Mouse (Mus musculus) heart, postnatal 25 days (tissue): ENCODE measurements at regions not wholly inside any gene's neighbourhood (a gene's known extent, or its start where the extent isn't known, plus 50 kb on each side); places are given as distances from the start of the nearest gene placed in this dataset.
"Not testable (repeated sequence)": the region's sequence is repeated elsewhere in the genome, so short reads cannot be mapped to it uniquely, and the experiment has no call there.

Source experiments
- DNase-seq: peaks from one replicate; pipeline ENCODE4 v3.0.0; 2022; ENCODE audit warnings: low spot score
- intact Hi-C: fragments of 180-260 bp; cut with DNase I; formaldehyde crosslinking; loops from one replicate; pipeline ENCODE4 v1.15.1; 2025

GRCm38 (mm10) chrX:157107747-157108146 is 307.4 kb downstream of the Phex start:
- no peak for DNase-seq
- intact Hi-C loops: no loop called here

GRCm38 (mm10) chrX:157080025-157080424 is 335.1 kb downstream of the Phex start:
- intact Hi-C loops: no loop called here
- DNase-seq: no peak

- intact Hi-C loops: no loop called here
- DNase-seq: no peak
These were observed 335.5 kb downstream of the Phex start for GRCm38 (mm10) chrX:157079606-157080005.

- DNase-seq, intact Hi-C loops: not testable (repeated sequence)
These were observed 337.1 kb downstream of the Phex start for GRCm38 (mm10) chrX:157078061-157078460.

- DNase-seq: no peak
- intact Hi-C loops: no loop called here
These were observed 338.9 kb downstream of the Phex start for GRCm38 (mm10) chrX:157076193-157076592.

GRCm38 (mm10) chrX:157051629-157052315 is 363.3 kb downstream of the Phex start:
- intact Hi-C loops: no loop called here
- DNase-seq: no peak

- intact Hi-C loops: no loop called here
- no peak for DNase-seq
These were observed 386.2 kb downstream of the Phex start for GRCm38 (mm10) chrX:157028913-157029312.

- no peak for DNase-seq
- intact Hi-C loops: no loop called here
These were observed 390.8 kb downstream of the Phex start for GRCm38 (mm10) chrX:157024343-157024742.

- DNase-seq: no peak
- intact Hi-C loops: no loop called here
These were observed 393.3 kb downstream of the Phex start for GRCm38 (mm10) chrX:157021851-157022250.

GRCm38 (mm10) chrX:157020337-157020736 is 394.8 kb downstream of the Phex start:
- no peak for DNase-seq
- intact Hi-C loops: no loop called here

GRCm38 (mm10) chrX:156989986-156990518 is 425.1 kb downstream of the Phex start:
- no peak for DNase-seq
- intact Hi-C loops: no loop called here

GRCm38 (mm10) chrX:156947093-156947492 is 468.0 kb downstream of the Phex start:
- intact Hi-C loops: no loop called here
- DNase-seq: no peak

GRCm38 (mm10) chrX:156944223-156944622 is 470.9 kb downstream of the Phex start:
- intact Hi-C loops: no loop called here
- DNase-seq: no peak

- intact Hi-C loops: loop anchor here (2.0 to 10.0 kb wide), 2 partner anchors 393 to 541 kb away; no protein-coding TSS in a partner anchor
- no peak for DNase-seq
These were observed 501.7 kb downstream of the Phex start for GRCm38 (mm10) chrX:156913363-156913762.
